Mouse (Mus musculus) C2C12 (cell line): Measurements from ENCODE around the gene Atp2a2. TPM values are rescaled to one million over a fixed set of nuclear protein-coding genes. Genes with fewer than 3 reads are reported as not detected.

Experiments used
- H3K27me3 ChIP-seq: one replicate; pipeline ENCODE4 v1.6.1; 2011; ENCODE audit not compliant: control insufficient read depth, insufficient read depth, insufficient read length
- H3K36me3 ChIP-seq: one replicate; pipeline ENCODE4 v1.6.1; 2011; ENCODE audit not compliant: control insufficient read depth, insufficient read depth
- H3K4me3 ChIP-seq: one replicate; pipeline ENCODE4 v1.5.1; 2011; ENCODE audit warnings: mild to moderate bottlenecking, control low read depth; ENCODE audit not compliant: poor library complexity, insufficient read depth, severe bottlenecking
- H3K79me2 ChIP-seq: one replicate; pipeline ENCODE4 v1.6.1; 2011; ENCODE audit not compliant: control insufficient read depth, insufficient read depth
- H3K79me3 ChIP-seq: one replicate; pipeline ENCODE4 v1.6.1; 2011; ENCODE audit warnings: low read depth, control low read depth
- H3ac ChIP-seq: one replicate; pipeline ENCODE3; 2011; ENCODE audit warnings: low read depth; ENCODE audit not compliant: control insufficient read depth, insufficient read length
- CEBPB ChIP-seq: IDR thresholded peaks from one replicate; pipeline ENCODE4 v1.6.1; 2011; ENCODE audit warnings: low read depth, mild to moderate bottlenecking, control low read depth, moderate library complexity
- CTCF ChIP-seq: IDR thresholded peaks from one replicate; pipeline ENCODE4 v1.5.1; 2011; ENCODE audit not compliant: control insufficient read depth, insufficient read depth, insufficient read length
- FOSL1 ChIP-seq: IDR thresholded peaks from one replicate; pipeline ENCODE4 v1.8.0; 2011; ENCODE audit warnings: mild to moderate bottlenecking, low read length; ENCODE audit not compliant: poor library complexity, insufficient read depth, severe bottlenecking
- MAX ChIP-seq: IDR thresholded peaks from one replicate; pipeline ENCODE4 v1.6.1; 2011; ENCODE audit warnings: mild to moderate bottlenecking, control low read depth
- MYOD1 ChIP-seq: IDR thresholded peaks from one replicate; pipeline ENCODE4 v1.6.1; 2011; ENCODE audit warnings: low read depth; ENCODE audit not compliant: control insufficient read depth, insufficient read length
- MYOG ChIP-seq: IDR thresholded peaks from one replicate; pipeline ENCODE4 v1.6.1; 2011; ENCODE audit not compliant: control insufficient read depth, insufficient read length; ENCODE audit errors: extremely low read depth
- USF1 ChIP-seq: IDR thresholded peaks from one replicate; pipeline ENCODE4 v1.6.1; 2011; ENCODE audit warnings: low read depth, mild to moderate bottlenecking, control low read depth, moderate library complexity
- polyA plus RNA-seq: library from polyadenylated mRNA; unstranded; fragments of >200 nt; fragmentation: generic; extraction: Trizol; gene quantifications from one replicate; pipeline ENCODE4 v1.2.1, GENCODE M21; 2012; ENCODE audit warnings: missing spikeins

Atp2a2 gene
- polyA plus RNA-seq, 1 experiment, result 101 TPM

- Histone ChIP-seq H3K79me2 (no peaks in the 10 kb centered on the region), H3K79me3 (no peaks in the 10 kb centered on the region), H3ac (no peak overlapping the region), H3K4me3 (no peak overlapping the region), H3K36me3 (no peaks in the 10 kb centered on the region), H3K27me3 (no peaks in the 10 kb centered on the region)
- TF ChIP-seq USF1 (no peak), MYOD1 (no peak), MYOG (no peak), CTCF (no peak), MAX (no peak), CEBPB (no peak), FOSL1 (no peak)
These were observed 39.8 kb upstream of the Atp2a2 start for GRCm38 (mm10) chr5:122541871-122542270.

GRCm38 (mm10) chr5:122538077-122538476 is 36.1 kb upstream of the Atp2a2 start:
- TF ChIP-seq CTCF, result no peak
- TF ChIP-seq FOSL1, result no peak
- TF ChIP-seq CEBPB, result no peak
- TF ChIP-seq MAX, result no peak
- TF ChIP-seq MYOG, result no peak
- no peak for TF ChIP-seq MYOD1
- TF ChIP-seq USF1, result no peak
- Histone ChIP-seq H3K79me3 (no peaks in the 10 kb centered on the region), H3K27me3 (no peaks in the 10 kb centered on the region), H3K4me3 (no peak overlapping the region), H3K36me3 (no peaks in the 10 kb centered on the region), H3ac (no peak overlapping the region), H3K79me2 (no peaks in the 10 kb centered on the region)

DNA sequence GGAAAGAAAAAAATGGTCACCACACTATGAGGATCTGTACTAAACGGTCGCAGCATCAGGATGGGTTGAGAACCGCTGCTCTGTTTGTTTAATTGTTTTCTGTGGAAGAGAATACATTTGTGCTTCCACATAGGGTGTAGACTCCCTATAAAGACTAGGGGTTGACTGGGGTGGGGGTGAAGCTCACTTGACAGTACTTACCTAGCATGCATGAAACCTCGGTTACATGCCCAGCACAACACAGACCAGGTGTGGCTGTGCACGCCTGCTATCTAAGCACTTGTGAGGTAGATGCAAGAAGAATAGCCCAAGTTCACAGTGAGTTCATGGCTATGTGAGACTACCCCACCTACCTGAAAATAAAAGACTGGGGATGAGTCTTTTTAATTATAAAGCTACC is 35.6 kb upstream of the Atp2a2 start:
- H3K79me3 ChIP-seq, result no peaks in the 10 kb centered on the region
- TF ChIP-seq MYOD1 (no peak), MYOG (no peak), MAX (no peak), CTCF (no peak), USF1 (no peak), CEBPB (no peak), FOSL1 (no peak)
- H3K27me3 ChIP-seq, result no peaks in the 10 kb centered on the region
- H3K4me3 ChIP-seq, result no peak overlapping the region
- H3K36me3 ChIP-seq, result no peaks in the 10 kb centered on the region
- no peaks in the 10 kb centered on the region for H3K79me2 ChIP-seq
- no peak overlapping the region for H3ac ChIP-seq

DNA sequence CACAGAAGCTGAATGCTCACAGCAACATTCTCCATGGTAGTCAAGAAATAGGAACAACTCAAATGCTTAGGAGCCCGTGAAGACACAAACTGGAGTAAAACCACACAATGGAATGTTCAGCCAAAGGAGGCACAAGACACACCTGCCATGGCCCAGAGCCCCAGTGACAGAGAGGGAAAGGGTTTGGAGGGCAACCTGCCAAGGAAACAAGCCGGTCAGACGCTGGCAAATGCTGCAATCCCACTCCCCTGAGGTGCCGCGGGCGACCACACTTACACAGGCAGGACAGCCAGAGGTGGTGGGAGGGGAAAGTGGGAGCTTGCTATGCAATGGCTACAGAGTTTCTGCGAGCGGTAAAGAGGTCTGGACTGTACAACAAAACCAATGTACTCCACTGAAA is 31.9 kb upstream of the Atp2a2 start:
- TF ChIP-seq MAX, result no peak
- no peak for TF ChIP-seq CTCF
- TF ChIP-seq MYOG, result no peak
- TF ChIP-seq MYOD1, result no peak
- TF ChIP-seq FOSL1, result no peak
- no peak for TF ChIP-seq CEBPB
- TF ChIP-seq USF1, result no peak

GRCm38 (mm10) chr5:122529913-122530604 is 28.0 kb upstream of the Atp2a2 start:
- no peak for TF ChIP-seq CTCF
- no peak for TF ChIP-seq MYOG
- TF ChIP-seq FOSL1, result no peak
- TF ChIP-seq MYOD1, result no peak
- TF ChIP-seq MAX, result no peak
- no peak for TF ChIP-seq USF1
- no peak for TF ChIP-seq CEBPB
- H3K79me3 ChIP-seq, result no peaks in the 10 kb centered on the region
- H3ac ChIP-seq, result no peak overlapping the region
- no peaks in the 10 kb centered on the region for H3K27me3 ChIP-seq
- no peak overlapping the region for H3K4me3 ChIP-seq
- no peaks in the 10 kb centered on the region for H3K36me3 ChIP-seq
- H3K79me2 ChIP-seq, result no peaks in the 10 kb centered on the region

More for the DNA sequence above, 31.9 kb upstream of the Atp2a2 start:
- Histone ChIP-seq H3K27me3 (no peaks in the 10 kb centered on the region), H3K79me3 (no peaks in the 10 kb centered on the region), H3ac (no peak overlapping the region), H3K36me3 (no peaks in the 10 kb centered on the region), H3K79me2 (no peaks in the 10 kb centered on the region), H3K4me3 (no peak overlapping the region)

GRCm38 (mm10) chr5:122529316-122529715 is 27.3 kb upstream of the Atp2a2 start:
- H3K27me3 ChIP-seq, result no peaks in the 10 kb centered on the region
- TF ChIP-seq USF1 (no peak), FOSL1 (no peak), MYOG (no peak), CEBPB (no peak), MAX (no peak), MYOD1 (no peak)
- H3K79me3 ChIP-seq, result no peaks in the 10 kb centered on the region
- no peak overlapping the region for H3K4me3 ChIP-seq
- H3K79me2 ChIP-seq, result no peaks in the 10 kb centered on the region
- no peaks in the 10 kb centered on the region for H3K36me3 ChIP-seq
- no peak overlapping the region for H3ac ChIP-seq
